Mouse (Mus musculus): Measurements from ENCODE around the gene Snx21.

Gene Snx21

GRCm38 (mm10) chr2:164832032-164832747, 46.6 kb downstream of the Snx21 start:
- no peak for DNase-seq

DNA sequence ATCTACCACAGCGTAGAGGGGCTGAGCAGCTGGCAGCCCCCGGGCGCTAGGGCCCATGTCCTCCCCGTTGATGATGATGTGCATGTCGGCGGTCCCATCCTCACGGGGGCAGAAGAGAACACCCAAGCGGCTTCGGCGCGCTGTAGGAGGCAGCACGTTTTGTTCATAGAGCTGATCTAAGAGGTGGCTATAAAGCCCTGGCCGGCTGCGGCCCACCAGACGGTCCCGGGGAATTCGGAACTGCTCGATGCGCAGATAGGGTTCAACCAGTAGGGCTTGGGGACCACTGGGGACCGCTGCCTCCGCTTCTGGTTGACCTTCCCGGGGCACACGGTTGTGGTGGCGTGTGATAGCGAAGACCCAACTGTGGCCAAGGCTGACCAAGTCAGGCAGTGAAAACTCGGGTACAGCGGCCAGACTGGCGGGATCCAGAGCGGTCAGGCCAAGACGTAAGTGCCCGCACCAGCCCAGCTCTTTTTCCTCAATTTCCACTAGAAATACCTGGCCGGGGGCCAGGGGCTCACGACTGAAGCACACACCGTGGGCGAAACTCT, 47.2 kb downstream of the Snx21 start, which contains the start of gene Ctsa:
TSS of gene Ctsa (plus strand) at position 126 of the 554 bp plus-strand sequence.
- peak; percentile 76 to 87 for DNase-seq

DNA sequence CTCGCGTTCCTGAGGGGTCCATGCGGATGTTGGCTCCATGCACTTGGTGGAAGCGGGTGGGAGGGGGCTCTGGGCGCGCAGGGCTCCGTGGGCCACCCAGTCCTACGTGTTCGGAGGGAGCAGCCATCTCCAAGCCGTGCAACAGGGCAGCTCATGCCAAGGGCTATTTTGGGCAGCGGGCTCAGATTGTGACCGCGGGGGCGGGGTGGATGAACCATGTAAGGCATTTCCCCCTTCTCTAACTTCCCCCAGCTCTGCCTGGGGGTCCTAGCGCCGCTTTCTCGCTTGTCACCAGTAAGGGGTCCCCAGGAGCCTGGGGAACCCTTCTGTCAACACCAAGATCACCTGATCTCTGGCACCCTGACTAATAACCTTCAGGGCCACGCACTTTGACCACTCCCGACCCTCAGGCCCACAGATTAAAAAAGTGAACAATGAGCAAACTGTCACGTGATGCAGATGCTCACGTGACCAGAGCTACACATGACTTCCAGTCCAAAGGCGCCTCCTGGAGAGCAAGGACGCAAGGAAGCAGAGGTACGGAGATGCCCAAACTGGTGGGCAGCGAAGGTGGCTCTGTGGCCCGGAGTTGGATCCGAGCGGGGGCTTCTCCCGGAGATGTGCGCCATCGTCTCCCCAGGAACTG, 47.8 kb downstream of the Snx21 start, which contains the start of gene Neurl2:
TSS of gene Neurl2 (minus strand) at position 143 of the 646 bp plus-strand sequence.
- DNase-seq: peak; percentile 96 to 97

DNA sequence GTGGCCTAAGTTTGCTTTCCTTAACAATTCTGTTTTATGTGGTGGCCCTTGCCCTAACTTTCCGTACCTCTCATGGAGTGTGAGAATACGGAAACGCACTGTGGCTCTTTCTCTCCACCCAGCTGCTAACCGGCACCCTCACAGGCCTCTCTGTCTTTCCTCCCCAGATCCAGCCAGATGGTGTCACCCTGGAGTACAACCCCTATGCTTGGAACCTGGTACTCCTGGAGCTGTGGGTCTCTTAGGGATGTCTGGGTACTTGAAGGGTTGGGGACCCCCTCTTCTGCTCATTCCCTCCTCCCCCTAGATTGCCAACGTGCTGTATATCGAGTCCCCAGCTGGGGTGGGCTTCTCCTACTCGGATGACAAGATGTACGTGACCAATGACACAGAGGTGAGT, 48.9 kb downstream of the Snx21 start:
- peak; percentile 51 to 56 for DNase-seq

GRCm38 (mm10) chr2:164835164-164835563, 49.5 kb downstream of the Snx21 start:
- DNase-seq: no peak
